Mouse (Mus musculus) hindbrain, postnatal 0 days (tissue): ENCODE data around the gene Rnaseh1. TPM values are rescaled to one million over a fixed set of nuclear protein-coding genes. Genes with fewer than 3 reads are reported as not detected.

ENCODE experiments used
- ATAC-seq: fragments of 200-750 bp; cut with Nextera tagmentation; 2 replicates; pipeline ENCODE4 v1.8.0; 2017; ENCODE audit warnings: mild to moderate bottlenecking, moderate TSS enrichment, moderate library complexity
- DNase-seq: peaks from one replicate; pipeline ENCODE4 v3.0.0-alpha.2; 2015; ENCODE audit warnings: low spot score
- H3K27ac ChIP-seq: fragments of 300-500 bp; sonication (generic); 2 replicates; pipeline ENCODE4 v1.5.1; 2014; ENCODE audit warnings: mild to moderate bottlenecking
- H3K27me3 ChIP-seq: fragments of 300-500 bp; sonication (generic); 2 replicates; pipeline ENCODE4 v1.6.1; 2014; ENCODE audit warnings: low read length, mixed read lengths; ENCODE audit not compliant: insufficient read depth
- H3K36me3 ChIP-seq: fragments of 300-500 bp; sonication (generic); 2 replicates; pipeline ENCODE4 v1.6.1; 2014; ENCODE audit warnings: low read length, mixed read lengths; ENCODE audit not compliant: insufficient read depth
- H3K4me1 ChIP-seq: fragments of 300-500 bp; sonication (generic); 2 replicates; pipeline ENCODE4 v1.6.1; 2014; ENCODE audit warnings: antibody characterized with exemption, low read length, mixed read lengths; ENCODE audit not compliant: insufficient read depth
- H3K4me2 ChIP-seq: fragments of 300-500 bp; sonication (generic); 2 replicates; pipeline ENCODE4 v1.6.1; 2014; ENCODE audit warnings: low read depth, mild to moderate bottlenecking, low read length, moderate library complexity, mixed read lengths
- H3K4me3 ChIP-seq: fragments of 300-500 bp; sonication (generic); 2 replicates; pipeline ENCODE4 v1.5.1; 2014; ENCODE audit warnings: low read length
- H3K9ac ChIP-seq: fragments of 300-500 bp; sonication (generic); replicated peaks from 2 replicates; pipeline ENCODE4 v1.6.1; 2014; ENCODE audit warnings: mild to moderate bottlenecking, low read length, moderate library complexity, mixed read lengths
- H3K9me3 ChIP-seq: fragments of 300-500 bp; sonication (generic); 2 replicates; pipeline ENCODE4 v1.6.1; 2016; ENCODE audit warnings: low read length, mixed read lengths
- CTCF ChIP-seq: IDR thresholded peaks from 2 replicates; pipeline ENCODE4 v1.5.1; 2016; ENCODE audit warnings: antibody characterized with exemption, control low read depth, low read depth
- WGBS: fragments of 180-500 bp; shearing (Covaris S2); extraction: QIAGEN DNeasy Blood & Tissue Kit; methylation state at CpG from one replicate; pipeline ENCODE4 v1.1.7; 2014; 5-methylcytosine and 5-hydroxymethylcytosine counted together
- microRNA-seq, 2 experiments: library from miRNA; unstranded; fragments of <30 nt; microRNA quantifications; one replicate each; pipeline ENCODE4; 2016
- polyA plus RNA-seq: library from polyadenylated mRNA; unstranded; fragments of >200 nt; fragmentation: Nextera tagmentation; extraction: Ambion mirVana; gene quantifications from 2 replicates; pipeline ENCODE4 v1.2.1, GENCODE M21; 2015
- total RNA-seq: library from RNA; depleted of rRNA; stranded (reverse); fragments of >200 nt; gene quantifications from 2 replicates; pipeline ENCODE4 v1.2.3, GENCODE M21; 2014; rRNA removed

Rnaseh1 gene
- total and polyA plus RNA-seq, 2 experiments from 2014 or later, result 7.4 to 12.7 TPM

DNA sequence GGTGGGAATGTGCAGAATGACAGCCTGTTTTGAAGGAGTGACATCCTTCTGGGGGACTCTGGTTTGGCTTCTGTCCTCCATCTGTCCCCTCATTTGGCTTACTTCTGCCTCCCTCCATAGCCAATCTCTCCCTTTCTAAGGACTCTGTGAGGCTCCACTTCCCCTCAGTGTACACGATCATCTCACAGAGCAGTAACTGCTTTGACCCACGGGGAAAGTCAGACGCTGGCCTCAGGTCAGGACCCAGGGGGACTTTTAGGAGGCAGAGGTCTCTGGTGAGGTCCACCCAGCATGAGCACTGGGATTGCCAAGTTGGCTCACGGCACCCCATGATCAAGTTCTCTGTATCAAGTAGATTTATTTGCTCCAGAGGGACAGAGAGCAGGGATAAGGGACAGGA, 58.8 kb downstream of the Rnaseh1 start:
- Histone ChIP-seq H3K27ac (no peak overlapping the region), H3K36me3 (peaks cover 19% of the 10 kb centered on the region; the same call in 1 of the 2 replicates), H3K9ac (no peak overlapping the region), H3K4me1 (0 out of 2 replicates have a peak, but pooled peaks cover 3% of the 10 kb centered on the region), H3K4me3 (no peak overlapping the region), H3K9me3 (no peaks in the 10 kb centered on the region), H3K27me3 (no peaks in the 10 kb centered on the region), H3K4me2 (no peak overlapping the region)
- ATAC-seq, result no peak
- WGBS, result 79% methylated on average over 4 of the region's 4 CpGs
- DNase-seq, result no peak
- no peak for TF ChIP-seq CTCF

Small RNAs within 50 kb of the gene (microRNA-seq; reads per million reads assigned to microRNA genes)
- gene Mir6937, result 0 reads per million in 2 experiments

Other genes with a start within 250 kb of the Rnaseh1 start
- gene Dcdc2c, start 97.2 kb upstream of the Rnaseh1 start, total RNA-seq, result not detected in 2 replicates
- gene Dcdc2c, start 97.2 kb upstream of the Rnaseh1 start, polyA plus RNA-seq, result 0.10 TPM in 1 of 2 replicates, not detected in the other
- gene Allc, start 67.1 kb upstream of the Rnaseh1 start, total RNA-seq, result 0.11 TPM in 1 of 2 replicates, not detected in the other
- 0.24 TPM in 1 of 2 replicates, not detected in the other for gene Allc, start 67.1 kb upstream of the Rnaseh1 start, polyA plus RNA-seq
- gene Colec11, start 26.2 kb upstream of the Rnaseh1 start, total RNA-seq, result 1.2 TPM in 1 of 2 replicates, not detected in the other
- gene Colec11, start 26.2 kb upstream of the Rnaseh1 start, polyA plus RNA-seq, result 1.4 TPM in 2 replicates
- 609 and 851 TPM in 2 replicates for gene Rps7, start 13.6 kb upstream of the Rnaseh1 start, total RNA-seq
- gene Rps7, start 13.6 kb upstream of the Rnaseh1 start, polyA plus RNA-seq, result 533 and 549 TPM in 2 replicates
- gene Adi1, start 25.6 kb downstream of the Rnaseh1 start, total RNA-seq, result 8.5 and 11.4 TPM in 2 replicates
- 33.3 and 35.4 TPM in 2 replicates for gene Adi1, start 25.6 kb downstream of the Rnaseh1 start, polyA plus RNA-seq
- gene Trappc12, start 100.9 kb downstream of the Rnaseh1 start, total RNA-seq, result 54.5 and 66.3 TPM in 2 replicates
- 34.1 and 34.5 TPM in 2 replicates for gene Trappc12, start 100.9 kb downstream of the Rnaseh1 start, polyA plus RNA-seq
- gene Eipr1, start 102.2 kb downstream of the Rnaseh1 start, total RNA-seq, result 65.8 and 78.0 TPM in 2 replicates
- gene Eipr1, start 102.2 kb downstream of the Rnaseh1 start, polyA plus RNA-seq, result 54.9 and 58.4 TPM in 2 replicates